Mouse (Mus musculus) spleen, adult 2 months (tissue): ENCODE measurements around the gene Itgb5.

Experiments used
- CTCF ChIP-seq: fragments of 200-500 bp; IDR thresholded peaks from 2 replicates; pipeline ENCODE4 v1.5.1; 2011; ENCODE audit warnings: mild to moderate bottlenecking, inconsistent platforms; ENCODE audit not compliant: insufficient read depth, insufficient read length, insufficient replicate concordance; ENCODE audit errors: extremely low read depth
- POLR2A ChIP-seq: fragments of 200-500 bp; IDR thresholded peaks from 2 replicates; pipeline ENCODE4 v1.6.1; 2011; ENCODE audit warnings: low read depth, low read length, inconsistent platforms

DNA sequence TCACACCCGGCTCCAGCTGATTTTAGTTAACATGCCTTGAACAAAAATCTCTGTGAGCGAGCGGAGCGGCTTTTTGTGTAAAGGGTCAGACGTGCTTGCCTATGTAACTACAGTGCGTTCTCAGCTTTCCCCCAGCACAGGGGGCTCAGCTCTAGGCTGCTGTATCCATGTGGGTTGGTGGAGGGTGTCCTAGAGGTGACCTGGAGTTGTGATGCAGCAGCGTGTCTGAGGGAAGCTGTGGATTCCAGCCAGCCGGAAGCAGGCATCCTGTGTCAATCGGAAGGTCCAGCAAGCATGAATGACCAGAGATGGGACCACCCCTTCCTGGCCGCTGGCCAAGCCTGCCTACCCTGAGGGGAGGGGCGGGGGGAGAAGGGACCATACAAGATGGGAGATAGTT is 112.9 kb downstream of the Itgb5 start:
- TF ChIP-seq CTCF (no peak), POLR2A (no peak)
